Mouse (Mus musculus): Measurements from ENCODE around the gene Tpd52l2.

DNA sequence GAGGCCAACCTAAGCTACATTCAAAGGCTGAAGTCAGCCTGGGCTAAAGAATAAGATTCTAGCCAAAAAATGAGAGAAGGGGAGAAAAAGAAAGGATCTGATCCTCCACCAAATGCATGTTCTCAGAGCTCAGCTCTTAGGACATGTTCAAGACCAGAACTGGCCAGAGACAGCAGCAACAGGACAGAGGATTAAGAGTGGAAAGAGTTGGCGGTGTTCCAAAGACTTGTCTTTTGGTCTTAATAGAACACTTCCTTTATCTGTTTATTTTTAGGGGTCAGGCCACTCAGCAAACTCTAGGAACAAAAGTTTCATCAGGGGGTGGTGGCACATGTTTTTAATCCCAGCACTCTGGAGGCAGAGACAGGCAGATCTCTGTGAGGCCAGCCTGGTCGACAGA is 41.0 kb upstream of the Tpd52l2 start:
- TF ChIP-seq CTCF (IDR thresholded peaks at IDR 0.05; ENCODE audit: low read depth) (no peak), EP300 (IDR thresholded peaks at IDR 0.05; ENCODE audit: low read depth) (no peak)
